Mouse (Mus musculus) limb, embryonic 11.5 days (tissue): ENCODE results near the gene B4galnt1. TPM values are rescaled to one million over a fixed set of nuclear protein-coding genes. Genes with fewer than 3 reads are reported as not detected.

ENCODE experiments used
- ATAC-seq: fragments of 200-750 bp; cut with Nextera tagmentation; 2 replicates; pipeline ENCODE4 v1.8.0; 2017; ENCODE audit warnings: low read depth; ENCODE audit not compliant: insufficient number of reproducible peaks, low FRiP score, low TSS enrichment
- DNase-seq: peaks from one replicate; pipeline ENCODE4 v3.0.0-alpha.2; 2015; ENCODE audit warnings: low spot score
- H3K27ac ChIP-seq: fragments of 300-500 bp; sonication (generic); replicated peaks from 2 replicates; pipeline ENCODE4 v1.5.1; 2014; ENCODE audit warnings: low read depth, mild to moderate bottlenecking, low read length
- H3K27me3 ChIP-seq: fragments of 300-500 bp; sonication (generic); 2 replicates; pipeline ENCODE4 v1.6.1; 2014; ENCODE audit warnings: mild to moderate bottlenecking, low read length, mixed read lengths; ENCODE audit not compliant: control insufficient read depth, insufficient read depth
- H3K36me3 ChIP-seq: fragments of 300-500 bp; sonication (generic); 2 replicates; pipeline ENCODE4 v1.6.1; 2014; ENCODE audit warnings: mild to moderate bottlenecking, low read length, moderate library complexity, mixed read lengths; ENCODE audit not compliant: control insufficient read depth, insufficient read depth
- H3K4me1 ChIP-seq: fragments of 300-500 bp; sonication (generic); 2 replicates; pipeline ENCODE4 v1.6.1; 2014; ENCODE audit warnings: low read length, mixed read lengths; ENCODE audit not compliant: control insufficient read depth, insufficient read depth
- H3K4me2 ChIP-seq: fragments of 300-500 bp; sonication (generic); 2 replicates; pipeline ENCODE4 v1.6.1; 2014; ENCODE audit warnings: low read depth, mild to moderate bottlenecking, moderate library complexity; ENCODE audit not compliant: severe bottlenecking
- H3K4me3 ChIP-seq: fragments of 300-500 bp; sonication (generic); 2 replicates; pipeline ENCODE4 v1.5.1; 2014; ENCODE audit warnings: low read depth, low read length
- H3K9ac ChIP-seq: fragments of 300-500 bp; sonication (generic); 2 replicates; pipeline ENCODE4 v1.6.1; 2014; ENCODE audit warnings: mild to moderate bottlenecking, low read length
- H3K9me3 ChIP-seq: fragments of 300-500 bp; sonication (generic); 2 replicates; pipeline ENCODE4 v1.6.1; 2016; ENCODE audit warnings: low read length; ENCODE audit not compliant: control insufficient read depth
- WGBS: fragments of 180-500 bp; shearing (Covaris S2); extraction: QIAGEN DNeasy Blood & Tissue Kit; methylation state at CpG from one replicate; pipeline ENCODE4 v1.1.7; 2014; 5-methylcytosine and 5-hydroxymethylcytosine counted together
- polyA plus RNA-seq: library from polyadenylated mRNA; unstranded; fragments of >200 nt; fragmentation: Nextera tagmentation; extraction: Ambion mirVana; gene quantifications from 2 replicates; pipeline ENCODE4 v1.2.1, GENCODE M21; 2014

The B4galnt1 gene
- polyA plus RNA-seq, 1 experiment from 2014 or later, result 3.4 TPM

DNA sequence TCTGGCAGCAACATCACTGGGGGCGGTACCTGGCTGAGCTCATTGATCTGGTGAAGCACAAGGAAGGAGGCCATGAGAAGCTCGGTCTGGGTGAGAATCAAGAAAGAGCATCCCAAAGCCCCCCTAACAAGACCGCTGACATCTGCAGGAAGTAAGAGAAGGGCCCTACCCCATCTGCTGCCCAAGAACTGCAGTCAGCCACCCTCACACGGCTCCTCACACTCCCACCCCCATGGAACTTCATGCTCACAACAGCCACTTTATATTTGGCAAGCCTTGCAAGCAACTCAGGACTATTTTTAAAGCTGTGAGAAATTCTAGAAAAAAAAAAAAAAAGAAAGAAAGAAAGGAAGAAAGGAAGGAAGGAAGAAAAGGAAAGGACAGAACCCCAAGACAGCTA is 43.9 kb downstream of the B4galnt1 start:
- DNase-seq, result no peak
- WGBS, result 79% methylated on average over 4 of the region's 4 CpGs
- no peak overlapping the region for H3K4me2 ChIP-seq
- no peak overlapping the region for H3K9ac ChIP-seq
- no peak overlapping the region for H3K27ac ChIP-seq
- no peaks in the 10 kb centered on the region for H3K9me3 ChIP-seq
- ATAC-seq, result no peak
- no peaks in the 10 kb centered on the region for H3K27me3 ChIP-seq
- H3K4me3 ChIP-seq, result no peak overlapping the region
- H3K4me1 ChIP-seq, result no peaks in the 10 kb centered on the region
- peaks cover 3% of the 10 kb centered on the region; the same call in 1 of the 2 replicates for H3K36me3 ChIP-seq

DNA sequence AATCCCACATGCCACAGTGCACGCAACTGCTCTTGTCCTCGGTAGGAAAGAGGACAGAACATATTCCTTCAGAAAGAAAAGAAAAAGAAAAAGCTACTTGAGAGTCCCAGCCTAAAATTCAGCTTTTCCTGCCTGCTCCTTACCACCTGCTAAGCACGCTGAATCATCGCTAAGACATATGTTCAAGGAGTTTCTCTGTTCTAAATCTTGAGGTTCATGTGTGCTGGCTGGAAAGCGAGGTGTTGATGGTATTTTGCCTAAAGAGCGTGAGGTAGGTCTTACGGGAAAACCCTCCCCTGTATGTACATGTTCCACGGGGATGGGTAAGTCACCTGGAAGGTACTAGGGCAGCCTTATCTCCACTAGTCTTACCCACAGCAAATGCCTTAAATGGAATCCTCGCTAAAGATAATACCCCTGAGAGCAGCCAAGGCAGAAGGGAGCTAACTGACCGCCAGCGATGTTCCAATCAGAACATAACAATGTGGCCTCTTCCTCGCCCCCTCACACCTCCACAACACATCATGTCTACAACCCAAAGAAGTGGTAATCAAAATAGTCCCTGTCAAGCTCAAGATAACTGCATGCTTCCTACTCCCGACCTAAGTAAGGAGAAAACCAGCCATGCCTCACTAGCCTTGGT is 45.0 kb downstream of the B4galnt1 start:
- no peak overlapping the region for H3K9ac ChIP-seq
- WGBS, result 88% methylated on average over 13 of the region's 13 CpGs
- no peak overlapping the region for H3K27ac ChIP-seq
- H3K9me3 ChIP-seq, result no peaks in the 10 kb centered on the region
- peak overlapping the region; percentile 94 for H3K4me3 ChIP-seq
- no peaks in the 10 kb centered on the region for H3K27me3 ChIP-seq
- H3K4me1 ChIP-seq, result no peaks in the 10 kb centered on the region
- H3K36me3 ChIP-seq, result peaks cover 2% of the 10 kb centered on the region; the same call in 1 of the 2 replicates
- peak overlapping the region; percentile 93; the same call in 1 of the 2 replicates for H3K4me2 ChIP-seq
- ATAC-seq (no peak), DNase-seq (no peak)

DNA sequence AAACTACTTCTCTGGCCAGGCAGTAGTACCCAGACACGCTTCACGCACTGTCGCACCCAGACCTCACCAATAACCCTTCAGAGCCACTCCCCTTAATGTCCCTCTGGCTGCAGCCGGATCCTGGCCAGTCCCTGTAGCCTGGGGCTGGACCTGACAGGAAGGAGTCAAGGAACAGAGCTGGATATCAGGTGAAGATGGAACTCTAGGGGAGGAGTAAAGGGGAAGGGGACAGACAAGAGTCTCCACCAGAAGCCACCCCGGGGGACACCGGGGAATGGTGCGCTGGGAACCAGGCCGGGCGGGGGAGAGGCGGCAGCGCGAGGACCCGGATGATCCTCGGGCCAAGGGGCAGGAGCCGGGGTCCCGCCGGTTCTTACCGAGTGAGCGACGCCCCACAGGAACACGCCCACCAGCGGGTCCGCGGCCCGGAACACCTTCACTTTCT is 46.0 kb downstream of the B4galnt1 start:
- DNase-seq, result no peak
- no peaks in the 10 kb centered on the region for H3K9me3 ChIP-seq
- no peaks in the 10 kb centered on the region for H3K4me1 ChIP-seq
- peak overlapping the region; percentile 81 for H3K9ac ChIP-seq
- H3K36me3 ChIP-seq, result peaks cover 2% of the 10 kb centered on the region; the same call in 1 of the 2 replicates
- WGBS, result 0% methylated on average over 25 of the region's 25 CpGs
- no peak overlapping the region for H3K27ac ChIP-seq
- H3K4me3 ChIP-seq, result peak overlapping the region; percentile 94
- no peaks in the 10 kb centered on the region for H3K27me3 ChIP-seq
- peak; percentile 60 for ATAC-seq
- peak overlapping the region; percentile 93 for H3K4me2 ChIP-seq

DNA sequence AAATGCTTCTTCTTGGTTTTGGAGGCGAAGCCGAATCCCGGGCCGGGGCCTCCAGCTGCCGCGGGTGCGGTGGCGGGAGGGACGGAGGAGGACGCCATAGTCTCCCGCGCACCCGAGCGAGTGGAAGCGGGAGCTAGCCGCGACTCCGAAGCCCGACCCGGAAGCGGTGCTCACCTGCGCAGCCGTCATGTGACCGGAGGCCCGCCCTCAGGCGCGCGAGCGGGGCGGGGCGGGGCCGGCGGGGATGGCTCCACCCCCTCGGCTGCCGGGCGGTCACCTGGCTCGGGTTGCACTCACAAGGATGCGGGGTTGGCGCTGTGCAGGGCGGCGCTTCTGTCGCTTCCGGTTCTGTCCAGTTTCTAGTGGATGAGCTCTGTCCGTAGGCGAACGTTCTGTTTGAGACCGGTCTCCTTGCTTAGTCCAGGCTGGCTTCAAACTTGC is 46.4 kb downstream of the B4galnt1 start, which contains the start of gene Pip4k2c:
Pip4k2c (minus strand) TSS at position 172 of the 441 bp plus-strand sequence.
- H3K4me2 ChIP-seq, result peak within 1 kb of the TSS; percentile 93
- no peaks in the 10 kb centered on the region for H3K27me3 ChIP-seq
- H3K9me3 ChIP-seq, result no peaks in the 10 kb centered on the region
- ATAC-seq, result peak; percentile 99
- H3K27ac ChIP-seq, result no peak within 1 kb of the TSS
- peaks cover 2% of the 10 kb centered on the region; the same call in 1 of the 2 replicates for H3K36me3 ChIP-seq
- no peaks in the 10 kb centered on the region for H3K4me1 ChIP-seq
- WGBS, result 0% methylated on average over 47 of the region's 47 CpGs
- peak within 1 kb of the TSS; percentile 81 for H3K9ac ChIP-seq
- peak; percentile 93 for DNase-seq
- H3K4me3 ChIP-seq, result peak within 1 kb of the TSS; percentile 94

DNA sequence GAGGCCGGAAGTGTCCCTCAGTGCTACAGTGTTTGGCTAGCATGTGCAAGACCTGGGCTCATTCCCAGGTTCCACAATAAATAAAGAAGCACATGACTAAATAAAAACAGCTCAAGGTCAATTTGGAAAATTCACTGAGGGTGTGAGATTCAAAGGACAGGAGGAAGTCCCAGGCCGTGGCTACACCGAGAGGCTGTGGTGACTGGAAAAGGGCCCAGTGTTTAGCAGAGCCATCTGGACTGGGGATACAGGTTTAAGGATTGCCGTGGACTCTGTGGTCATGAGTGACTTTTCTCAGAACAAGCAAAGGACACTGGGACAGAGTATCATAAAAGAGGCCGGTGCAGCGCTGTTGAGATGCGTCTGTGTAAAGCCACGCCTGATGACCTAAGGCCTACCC is 48.2 kb downstream of the B4galnt1 start:
- Histone ChIP-seq H3K4me2 (no peak overlapping the region), H3K27me3 (no peaks in the 10 kb centered on the region), H3K4me3 (no peak overlapping the region), H3K4me1 (no peaks in the 10 kb centered on the region), H3K9ac (no peak overlapping the region), H3K27ac (no peak overlapping the region), H3K9me3 (no peaks in the 10 kb centered on the region), H3K36me3 (no peaks in the 10 kb centered on the region; the same call in 1 of the 2 replicates)
- 88% methylated on average over 8 of the region's 8 CpGs for WGBS
- no peak for DNase-seq
- ATAC-seq, result no peak

DNA sequence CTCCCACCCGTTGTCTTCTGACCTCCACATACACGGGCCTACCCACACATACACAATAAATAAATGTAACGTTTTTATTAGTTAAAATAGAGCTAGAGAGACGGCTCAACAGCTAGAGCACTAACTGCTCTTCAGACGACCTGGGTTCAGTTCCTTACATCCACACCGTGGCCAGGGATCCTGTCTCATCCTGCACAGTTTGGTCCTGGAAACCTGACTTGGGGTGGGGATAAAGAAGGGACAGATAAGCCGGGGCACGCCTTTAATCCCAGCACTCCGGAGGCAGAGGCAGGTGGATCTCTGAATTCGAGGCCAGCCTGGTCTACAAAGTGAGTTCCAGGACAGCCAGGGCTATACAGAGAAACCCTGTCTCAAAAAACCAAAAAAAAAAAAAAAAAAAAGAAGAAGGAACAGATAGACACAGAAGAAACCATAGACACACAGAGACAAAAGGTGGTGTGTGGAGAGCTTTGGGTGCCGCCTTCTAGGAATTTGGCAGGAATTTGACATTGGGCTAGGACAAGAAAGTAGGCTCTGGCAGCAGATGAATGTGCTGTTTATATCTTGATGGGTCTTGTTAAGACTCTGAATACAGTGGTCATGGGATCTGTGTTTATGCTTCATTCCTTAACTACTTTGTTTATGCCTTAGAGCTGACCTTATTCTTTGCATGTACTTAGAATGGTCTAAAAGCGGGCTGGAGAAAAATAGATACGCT is 48.8 kb downstream of the B4galnt1 start:
- H3K36me3 ChIP-seq, result no peaks in the 10 kb centered on the region; the same call in 1 of the 2 replicates
- H3K9ac ChIP-seq, result no peak overlapping the region
- H3K4me1 ChIP-seq, result no peaks in the 10 kb centered on the region
- DNase-seq, result no peak
- WGBS, result 86% methylated on average over 13 of the region's 13 CpGs
- H3K27ac ChIP-seq, result no peak overlapping the region
- H3K4me3 ChIP-seq, result no peak overlapping the region
- no peaks in the 10 kb centered on the region for H3K9me3 ChIP-seq
- no peaks in the 10 kb centered on the region for H3K27me3 ChIP-seq
- ATAC-seq, result no peak
- no peak overlapping the region for H3K4me2 ChIP-seq

DNA sequence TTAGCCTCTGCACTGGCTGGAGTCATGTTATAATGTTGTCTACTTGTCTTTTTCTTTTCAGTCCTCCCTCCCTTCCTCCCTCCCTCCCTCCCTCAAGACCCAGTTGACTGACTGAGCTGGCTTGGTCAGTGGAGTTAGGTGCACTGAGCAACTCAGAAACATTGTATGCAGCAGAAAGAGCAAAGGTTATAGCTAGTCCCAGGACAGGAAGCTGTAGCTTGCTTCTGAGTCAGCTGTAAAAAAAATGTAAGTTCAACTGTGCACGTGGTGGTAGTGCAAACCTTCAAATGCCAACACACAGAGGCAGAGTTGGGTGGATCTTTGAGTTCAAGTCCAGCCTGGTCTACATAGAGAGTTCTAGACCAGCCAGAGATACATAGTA is 49.4 kb downstream of the B4galnt1 start:
- DNase-seq (no peak), ATAC-seq (no peak)
- H3K4me2 ChIP-seq, result no peak overlapping the region
- no peak overlapping the region for H3K27ac ChIP-seq
- H3K36me3 ChIP-seq, result no peaks in the 10 kb centered on the region; the same call in 1 of the 2 replicates
- H3K27me3 ChIP-seq, result no peaks in the 10 kb centered on the region
- no peak overlapping the region for H3K4me3 ChIP-seq
- H3K9ac ChIP-seq, result no peak overlapping the region
- H3K4me1 ChIP-seq, result no peaks in the 10 kb centered on the region
- WGBS, result 54% methylated on average over 1 of the region's 1 CpGs
- H3K9me3 ChIP-seq, result no peaks in the 10 kb centered on the region

DNA sequence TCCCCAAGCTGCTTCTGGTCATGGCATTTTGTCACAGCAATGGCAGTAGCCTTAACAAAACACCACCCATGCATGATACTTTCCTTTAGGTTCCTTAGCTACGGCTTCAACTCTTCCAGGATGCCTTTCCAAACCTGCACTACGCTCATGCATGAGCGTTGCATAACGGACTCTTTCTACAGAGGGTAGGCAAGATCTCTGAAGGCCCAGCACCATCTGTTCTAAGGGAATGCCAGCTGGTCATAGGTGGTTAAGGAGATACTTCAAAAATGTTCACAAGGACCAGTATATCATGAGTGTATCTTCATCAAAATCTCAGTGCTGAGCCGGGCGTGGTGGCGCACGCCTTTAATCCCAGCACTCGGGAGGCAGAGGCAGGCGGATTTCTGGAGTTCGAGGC is 51.4 kb downstream of the B4galnt1 start:
- Histone ChIP-seq H3K27me3 (no peaks in the 10 kb centered on the region), H3K36me3 (no peaks in the 10 kb centered on the region), H3K4me2 (no peak overlapping the region), H3K4me1 (no peaks in the 10 kb centered on the region), H3K9me3 (no peaks in the 10 kb centered on the region), H3K9ac (no peak overlapping the region), H3K4me3 (no peak overlapping the region), H3K27ac (no peak overlapping the region)
- 94% methylated on average over 11 of the region's 11 CpGs for WGBS
- DNase-seq (no peak), ATAC-seq (no peak)
